In genomic region chr15:83055569-83055968, GRCm38 (mm10) we compare ENCODE assay signal across 16 mouse cellular contexts. TPM values are rescaled to one million over a fixed set of nuclear protein-coding genes. Genes with fewer than 3 reads are reported as not detected.
A peak's percentile ranks its signal among the peaks of the same experiment; 100 is the strongest.
DNase-seq lines count a peak whose midpoint lies in the region; ATAC-seq and TF ChIP-seq lines count a peak whose summit lies in the region.
"Had no signal": no experiment of that assay in that cellular context is flagged by ENCODE, and none has a peak within 500 bp of the region (broad histone marks: within the 10 kb centered on the region; RNA-seq: fewer than 3 reads in every experiment).

No protein-coding gene starts in this region.

- H3K4me3 ChIP-seq in forebrain, embryonic 10.5 days, result no peak overlapping the region
- no peak overlapping the region for H3K4me3 ChIP-seq in forebrain, embryonic 11.5 days (ENCODE audit: low read depth, low read length)
- no peak overlapping the region for H3K4me3 ChIP-seq in kidney, embryonic 16.5 days (ENCODE audit: low read length)
- no peak overlapping the region for H3K4me3 ChIP-seq in hindbrain, postnatal 0 days (ENCODE audit: low read length)
- H3K4me3 ChIP-seq in neural tube, embryonic 15.5 days (replicated peaks), result no peak overlapping the region

- H3K4me2 ChIP-seq in forebrain, embryonic 11.5 days (ENCODE audit: low read depth, low read length, severe bottlenecking), result no peak overlapping the region
- H3K4me2 ChIP-seq in kidney, embryonic 16.5 days (replicated peaks; ENCODE audit: low read depth, low read length), result peak overlapping the region; percentile 66; the same call in 1 of the 2 replicates
- H3K4me2 ChIP-seq in hindbrain, postnatal 0 days (ENCODE audit: low read depth, low read length), result 0 out of 2 replicates have a peak overlapping the region, but pooled peaks have one; percentile 69
- peak overlapping the region; percentile 68; the same call in 1 of the 2 replicates for H3K4me2 ChIP-seq in neural tube, embryonic 15.5 days

- H3K27me3 ChIP-seq in forebrain, embryonic 10.5 days (ENCODE audit: poor library complexity, severe bottlenecking), result peaks cover 44% of the 10 kb centered on the region
- H3K27me3 ChIP-seq in forebrain, embryonic 11.5 days (ENCODE audit: control insufficient read depth, insufficient read depth, low read length), result no peaks in the 10 kb centered on the region
- no peaks in the 10 kb centered on the region for H3K27me3 ChIP-seq in kidney, embryonic 16.5 days (ENCODE audit: insufficient read depth, low read length)
- no peaks in the 10 kb centered on the region for H3K27me3 ChIP-seq in hindbrain, postnatal 0 days (ENCODE audit: insufficient read depth, low read length)
- H3K27me3 ChIP-seq in neural tube, embryonic 15.5 days (replicated peaks), result no peaks in the 10 kb centered on the region
- H3K27me3 ChIP-seq: CH12.LX had no signal

- H3K9me3 ChIP-seq in forebrain, embryonic 10.5 days, result peaks cover 6% of the 10 kb centered on the region
- peaks cover 4% of the 10 kb centered on the region; the same call in 1 of the 2 replicates for H3K9me3 ChIP-seq in forebrain, embryonic 11.5 days (ENCODE audit: control insufficient read depth, low read length)
- H3K9me3 ChIP-seq in kidney, embryonic 16.5 days (ENCODE audit: low read length), result 0 out of 2 replicates have a peak, but pooled peaks cover 5% of the 10 kb centered on the region
- no peaks in the 10 kb centered on the region for H3K9me3 ChIP-seq in hindbrain, postnatal 0 days (ENCODE audit: low read length)
- H3K9me3 ChIP-seq in neural tube, embryonic 15.5 days (replicated peaks), result no peaks in the 10 kb centered on the region
- H3K9me3 ChIP-seq: liver, embryonic 15.5 days had no signal

- ATAC-seq in forebrain, embryonic 11.5 days (replicated peaks; ENCODE audit: low FRiP score), result no peak
- no peak for ATAC-seq in kidney, embryonic 16.5 days (ENCODE audit: low FRiP score, low TSS enrichment)
- no peak for ATAC-seq in hindbrain, postnatal 0 days
- no peak for ATAC-seq in neural tube, embryonic 15.5 days (ENCODE audit: low FRiP score)
- ATAC-seq: intestine, postnatal 0 days had no signal

- H3K4me1 ChIP-seq in forebrain, embryonic 10.5 days, result peaks cover 63% of the 10 kb centered on the region
- H3K4me1 ChIP-seq in forebrain, embryonic 11.5 days (replicated peaks; ENCODE audit: control insufficient read depth, insufficient read depth, low read length), result peaks cover 17% of the 10 kb centered on the region
- H3K4me1 ChIP-seq in kidney, embryonic 16.5 days (ENCODE audit: insufficient read depth, low read length), result peaks cover 17% of the 10 kb centered on the region
- H3K4me1 ChIP-seq in hindbrain, postnatal 0 days (ENCODE audit: insufficient read depth, low read length), result peaks cover 8% of the 10 kb centered on the region
- peaks cover 66% of the 10 kb centered on the region for H3K4me1 ChIP-seq in neural tube, embryonic 15.5 days

- peak overlapping the region; percentile 85; the same call in 1 of the 2 replicates for H3K27ac ChIP-seq in forebrain, embryonic 10.5 days
- H3K27ac ChIP-seq in forebrain, embryonic 11.5 days (ENCODE audit: low read depth, low read length), result no peak overlapping the region
- no peak overlapping the region for H3K27ac ChIP-seq in kidney, embryonic 16.5 days (ENCODE audit: low read length)
- peak overlapping the region; percentile 60; the same call in 1 of the 2 replicates for H3K27ac ChIP-seq in hindbrain, postnatal 0 days
- H3K27ac ChIP-seq in neural tube, embryonic 15.5 days (replicated peaks), result peak overlapping the region; percentile 96
- H3K27ac ChIP-seq: liver, embryonic 15.5 days had no signal

- TF ChIP-seq CTCF in hindbrain, postnatal 0 days (IDR thresholded peaks at IDR 0.05; ENCODE audit: low read depth), result no peak

- WGBS in forebrain, embryonic 10.5 days, result 56% methylated on average over 5 of the region's 5 CpGs
- WGBS in forebrain, embryonic 11.5 days, result 49% methylated on average over 5 of the region's 5 CpGs
- whole genome bisulfite sequencing in kidney, embryonic 16.5 days, result 54% methylated on average over 5 of the region's 5 CpGs
- 33% methylated on average over 5 of the region's 5 CpGs for WGBS in hindbrain, postnatal 0 days
- 31% methylated on average over 5 of the region's 5 CpGs for WGBS in neural tube, embryonic 15.5 days

- DNase-seq in forebrain, embryonic 10.5 days (ENCODE audit: extremely low spot score, low spot score), result no peak
- DNase-seq in forebrain, embryonic 11.5 days (ENCODE audit: low spot score), result no peak
- DNase-seq in kidney, adult 18-20 months, result no peak
- no peak for DNase-seq in hindbrain, postnatal 0 days (ENCODE audit: low spot score)
- DNase-seq in thymus, postnatal 14 days, result no peak
- DNase-seq in urinary bladder, postnatal 36 days (ENCODE audit: low spot score in 2 of 2), result no peak
- DNase-seq: cerebellum, adult 11-12 months; kidney, postnatal 25 days; layer of hippocampus, postnatal 36 days; lung, postnatal 14 days; thymus, adult 2 months had no signal

- no peaks in the 10 kb centered on the region for H3K36me3 ChIP-seq in forebrain, embryonic 10.5 days (replicated peaks)
- no peaks in the 10 kb centered on the region for H3K36me3 ChIP-seq in forebrain, embryonic 11.5 days (ENCODE audit: control insufficient read depth, insufficient read depth, low read length)
- H3K36me3 ChIP-seq in kidney, embryonic 16.5 days (ENCODE audit: insufficient read depth, low read length), result no peaks in the 10 kb centered on the region
- no peaks in the 10 kb centered on the region for H3K36me3 ChIP-seq in hindbrain, postnatal 0 days (ENCODE audit: insufficient read depth, low read length)
- H3K36me3 ChIP-seq in neural tube, embryonic 15.5 days, result no peaks in the 10 kb centered on the region
- H3K36me3 ChIP-seq: liver, embryonic 15.5 days had no signal

- H3K9ac ChIP-seq in forebrain, embryonic 11.5 days (ENCODE audit: low read length), result no peak overlapping the region
- H3K9ac ChIP-seq in kidney, embryonic 16.5 days (replicated peaks; ENCODE audit: low read length), result no peak overlapping the region
- H3K9ac ChIP-seq in hindbrain, postnatal 0 days (replicated peaks; ENCODE audit: low read length), result no peak overlapping the region
- no peak overlapping the region for H3K9ac ChIP-seq in neural tube, embryonic 15.5 days (replicated peaks)
- H3K9ac ChIP-seq: liver, embryonic 15.5 days had no signal

RNA-seq across cellular contexts. Expression of gene Nfam1, which starts 22.5 kb away (rescaled TPM):
- 1.6 and 2.3 TPM in 2 replicates for polyA plus RNA-seq in forebrain, embryonic 10.5 days (2016; fragmentation: Nextera tagmentation; extraction: Ambion mirVana)
- 1.7 and 2.9 TPM in 2 replicates for polyA plus RNA-seq in forebrain, embryonic 11.5 days (2014; fragmentation: Nextera tagmentation; extraction: Ambion mirVana)
- 2.6 and 3.3 TPM in 2 replicates for polyA plus RNA-seq in kidney, embryonic 16.5 days (2015; fragmentation: Nextera tagmentation; extraction: Ambion mirVana)
- 1.7 and 3.3 TPM in 2 replicates for total RNA-seq in hindbrain, postnatal 0 days (2014; rRNA removed)
- 1.7 and 1.8 TPM in 2 replicates for polyA plus RNA-seq in hindbrain, postnatal 0 days (2015; fragmentation: Nextera tagmentation; extraction: Ambion mirVana)
- 1.7 and 2.5 TPM in 2 replicates for polyA plus RNA-seq in neural tube, embryonic 15.5 days (2015; fragmentation: Nextera tagmentation; extraction: Ambion mirVana)

RNA-seq across cellular contexts. Expression of gene Serhl, which starts 33.7 kb away (rescaled TPM):
- polyA plus RNA-seq in forebrain, embryonic 10.5 days (2016; fragmentation: Nextera tagmentation; extraction: Ambion mirVana), result 49.7 and 51.8 TPM in 2 replicates
- 46.0 and 47.3 TPM in 2 replicates for polyA plus RNA-seq in forebrain, embryonic 11.5 days (2014; fragmentation: Nextera tagmentation; extraction: Ambion mirVana)
- polyA plus RNA-seq in kidney, embryonic 16.5 days (2015; fragmentation: Nextera tagmentation; extraction: Ambion mirVana), result 67.5 and 70.7 TPM in 2 replicates
- total RNA-seq in hindbrain, postnatal 0 days (2014; rRNA removed), result 12.6 and 12.9 TPM in 2 replicates
- 37.4 and 38.5 TPM in 2 replicates for polyA plus RNA-seq in hindbrain, postnatal 0 days (2015; fragmentation: Nextera tagmentation; extraction: Ambion mirVana)
- 30.9 and 42.9 TPM in 2 replicates for polyA plus RNA-seq in neural tube, embryonic 15.5 days (2015; fragmentation: Nextera tagmentation; extraction: Ambion mirVana)

Comparison
In these comparisons a context has a peak if more than half of its experiments do, and no peak if none do; other contexts are left out.
1. H3K27ac ChIP-seq: peak in forebrain, embryonic 10.5 days (single experiment), hindbrain, postnatal 0 days (single experiment) and neural tube, embryonic 15.5 days (single experiment); none in forebrain, embryonic 11.5 days (single experiment) and kidney, embryonic 16.5 days (single experiment).